Mouse (Mus musculus) hindbrain, embryonic 14.5 days (tissue): ENCODE measurements around the gene Klhl15. TPM values are rescaled to one million over a fixed set of nuclear protein-coding genes. Genes with fewer than 3 reads are reported as not detected.

Experiments used
- ATAC-seq: fragments of 200-750 bp; cut with Nextera tagmentation; 2 replicates; pipeline ENCODE4 v1.8.0; 2017; ENCODE audit warnings: moderate number of reproducible peaks, mild to moderate bottlenecking, moderate TSS enrichment, moderate library complexity; ENCODE audit not compliant: low FRiP score
- DNase-seq: peaks from one replicate; pipeline ENCODE4 v3.0.0-alpha.2; 2015; ENCODE audit warnings: low spot score
- H3K27ac ChIP-seq: fragments of 300-500 bp; sonication (generic); 2 replicates; pipeline ENCODE4 v1.5.1; 2014; ENCODE audit warnings: mild to moderate bottlenecking, moderate library complexity
- H3K27me3 ChIP-seq: fragments of 300-500 bp; sonication (generic); 2 replicates; pipeline ENCODE4 v1.6.1; 2014; ENCODE audit warnings: mild to moderate bottlenecking, low read length, mixed read lengths; ENCODE audit not compliant: control insufficient read depth, insufficient read depth
- H3K36me3 ChIP-seq: fragments of 300-500 bp; sonication (generic); replicated peaks from 2 replicates; pipeline ENCODE4 v1.6.1; 2014; ENCODE audit not compliant: control insufficient read depth, insufficient read depth
- H3K4me1 ChIP-seq: fragments of 300-500 bp; sonication (generic); replicated peaks from 2 replicates; pipeline ENCODE4 v1.6.1; 2014; ENCODE audit warnings: antibody characterized with exemption, low read length, mixed read lengths; ENCODE audit not compliant: control insufficient read depth, insufficient read depth
- H3K4me2 ChIP-seq: fragments of 300-500 bp; sonication (generic); replicated peaks from 2 replicates; pipeline ENCODE4 v1.6.1; 2014; ENCODE audit warnings: mild to moderate bottlenecking, moderate library complexity
- H3K4me3 ChIP-seq: fragments of 300-500 bp; sonication (generic); replicated peaks from 2 replicates; pipeline ENCODE4 v1.5.1; 2014; ENCODE audit warnings: mild to moderate bottlenecking, low read length
- H3K9ac ChIP-seq: fragments of 300-500 bp; sonication (generic); 2 replicates; pipeline ENCODE4 v1.6.1; 2014
- H3K9me3 ChIP-seq: fragments of 300-500 bp; sonication (generic); 2 replicates; pipeline ENCODE4 v1.6.1; 2016; ENCODE audit warnings: low read length; ENCODE audit not compliant: control insufficient read depth
- WGBS: fragments of 180-500 bp; shearing (Covaris S2); extraction: QIAGEN DNeasy Blood & Tissue Kit; methylation state at CpG from one replicate; pipeline ENCODE4 v1.1.7; 2014; 5-methylcytosine and 5-hydroxymethylcytosine counted together
- microRNA-seq: library from miRNA; unstranded; fragments of <30 nt; microRNA quantifications from one replicate; pipeline ENCODE4, GENCODE M21; 2016
- polyA plus RNA-seq: library from polyadenylated mRNA; unstranded; fragments of >200 nt; fragmentation: Nextera tagmentation; extraction: Ambion mirVana; gene quantifications from 2 replicates; pipeline ENCODE4 v1.2.1, GENCODE M21; 2014

The Klhl15 gene
- polyA plus RNA-seq, 1 experiment from 2014 or later: 12.7 TPM

- Histone ChIP-seq H3K4me2 (peak overlapping the region; percentile 49), H3K9me3 (no peaks in the 10 kb centered on the region), H3K4me1 (no peaks in the 10 kb centered on the region; the same call in 1 of the 2 replicates), H3K4me3 (peak overlapping the region; percentile 70), H3K9ac (peak overlapping the region; percentile 70), H3K36me3 (no peaks in the 10 kb centered on the region), H3K27me3 (peaks cover 93% of the 10 kb centered on the region), H3K27ac (peak overlapping the region; percentile 91)
- DNase-seq: peak; percentile 26
- 11% methylated on average over 34 of the region's 35 CpGs for WGBS
- ATAC-seq: no peak; the same call in none of the 2 replicates
These were observed 774 bp downstream of the Klhl15 start for GRCm38 (mm10) chrX:94235190-94235555.

GRCm38 (mm10) chrX:94235601-94236000 lies 1.2 kb downstream of the Klhl15 start:
- H3K4me1 ChIP-seq: no peaks in the 10 kb centered on the region; the same call in 1 of the 2 replicates

GRCm38 (mm10) chrX:94288923-94289322 lies 54.5 kb downstream of the Klhl15 start:
- Histone ChIP-seq H3K4me1 (no peaks in the 10 kb centered on the region), H3K4me3 (no peak overlapping the region), H3K36me3 (no peaks in the 10 kb centered on the region), H3K9ac (no peak overlapping the region), H3K9me3 (no peaks in the 10 kb centered on the region), H3K27me3 (peaks cover 62% of the 10 kb centered on the region), H3K27ac (no peak overlapping the region), H3K4me2 (no peak overlapping the region)
- DNase-seq: peak; percentile 40
- no peak for ATAC-seq
- 15% methylated on average over 2 of the region's 2 CpGs for WGBS

More at GRCm38 (mm10) chrX:94235601-94236000, 1.2 kb downstream of the Klhl15 start:
- Histone ChIP-seq H3K9ac (peak overlapping the region; percentile 70), H3K4me3 (peak overlapping the region; percentile 70), H3K9me3 (no peaks in the 10 kb centered on the region), H3K4me2 (peak overlapping the region; percentile 49), H3K27me3 (peaks cover 92% of the 10 kb centered on the region), H3K36me3 (no peaks in the 10 kb centered on the region), H3K27ac (no peak overlapping the region)
- DNase-seq (no peak), ATAC-seq (no peak)
- WGBS: 25% methylated on average over 12 of the region's 12 CpGs

GRCm38 (mm10) chrX:94302928-94303327 lies 68.5 kb downstream of the Klhl15 start:
- 48% methylated on average over 2 of the region's 2 CpGs for WGBS
- Histone ChIP-seq H3K27me3 (peaks cover 54% of the 10 kb centered on the region), H3K9me3 (no peaks in the 10 kb centered on the region), H3K4me3 (no peak overlapping the region), H3K36me3 (no peaks in the 10 kb centered on the region), H3K4me2 (no peak overlapping the region), H3K4me1 (no peaks in the 10 kb centered on the region), H3K9ac (no peak overlapping the region), H3K27ac (no peak overlapping the region)
- ATAC-seq (no peak), DNase-seq (no peak)

GRCm38 (mm10) chrX:94321036-94321902 lies 86.9 kb downstream of the Klhl15 start:
- Histone ChIP-seq H3K27ac (0 out of 2 replicates have a peak overlapping the region, but pooled peaks have one; percentile 32), H3K27me3 (peaks cover 69% of the 10 kb centered on the region), H3K9me3 (no peaks in the 10 kb centered on the region), H3K4me2 (no peak overlapping the region), H3K36me3 (no peaks in the 10 kb centered on the region), H3K9ac (no peak overlapping the region), H3K4me3 (no peak overlapping the region), H3K4me1 (no peaks in the 10 kb centered on the region)
- WGBS: 47% methylated on average over 11 of the region's 11 CpGs
- peak; percentile 55 for DNase-seq
- ATAC-seq: no peak

Small RNA genes within 50 kb of the gene (microRNA-seq; reads per million reads assigned to microRNA genes)
- gene Mir7673: not detected

Other genes starting within 250 kb of the Klhl15 start
- gene Zfx, start 110.9 kb upstream of the Klhl15 start, polyA plus RNA-seq: 22.6 and 26.0 TPM in 2 replicates
- 86.0 and 91.5 TPM in 2 replicates for gene Eif2s3x, start 21.7 kb upstream of the Klhl15 start, polyA plus RNA-seq
- gene Fam90a1b, start 132.2 kb downstream of the Klhl15 start, polyA plus RNA-seq: 0.16 and 0.28 TPM in 2 replicates
- 132 and 141 TPM in 2 replicates for gene Apoo, start 132.5 kb downstream of the Klhl15 start, polyA plus RNA-seq